Mouse (Mus musculus): ENCODE data around the gene Klhl30. TPM values are rescaled to one million over a fixed set of nuclear protein-coding genes. Genes with fewer than 3 reads are reported as not detected.

Klhl30 gene
- polyA plus RNA-seq, 1 experiment from 2014 or later = 0.25 TPM

GRCm38 (mm10) chr1:91324646-91325045 lies 26.2 kb upstream of the Klhl30 start:
- Histone ChIP-seq H3K27ac (no peak overlapping the region), H3K9me3 (ENCODE audit: control insufficient read depth, low read length) (no peaks in the 10 kb centered on the region)

GRCm38 (mm10) chr1:91325488-91326042 lies 25.3 kb upstream of the Klhl30 start:
- no peaks in the 10 kb centered on the region for H3K27me3 ChIP-seq (ENCODE audit: control insufficient read depth, insufficient read depth, low read length)
- no peak overlapping the region for H3K4me3 ChIP-seq (replicated peaks; ENCODE audit: low read length)
- no peak overlapping the region for H3K27ac ChIP-seq
- no peak for DNase-seq (ENCODE audit: low spot score)
- no peak for ATAC-seq (ENCODE audit: low FRiP score)
- no peaks in the 10 kb centered on the region for H3K4me1 ChIP-seq (replicated peaks; ENCODE audit: control insufficient read depth, insufficient read depth, low read length)
- no peak overlapping the region for H3K9ac ChIP-seq
- no peaks in the 10 kb centered on the region for H3K36me3 ChIP-seq (replicated peaks; ENCODE audit: control insufficient read depth, insufficient read depth)
- 76% methylated on average over 4 of the region's 4 CpGs for WGBS
- no peaks in the 10 kb centered on the region for H3K9me3 ChIP-seq (ENCODE audit: control insufficient read depth, low read length)
- H3K4me2 ChIP-seq (replicated peaks) = no peak overlapping the region

More at GRCm38 (mm10) chr1:91324646-91325045, 26.2 kb upstream of the Klhl30 start:
- no peak for DNase-seq (ENCODE audit: low spot score)
- Histone ChIP-seq H3K4me3 (replicated peaks; ENCODE audit: low read length) (no peak overlapping the region), H3K36me3 (replicated peaks; ENCODE audit: control insufficient read depth, insufficient read depth) (no peaks in the 10 kb centered on the region), H3K4me1 (replicated peaks; ENCODE audit: control insufficient read depth, insufficient read depth, low read length) (no peaks in the 10 kb centered on the region), H3K4me2 (replicated peaks) (no peak overlapping the region), H3K9ac (no peak overlapping the region), H3K27me3 (ENCODE audit: control insufficient read depth, insufficient read depth, low read length) (no peaks in the 10 kb centered on the region)
- no peak for ATAC-seq (ENCODE audit: low FRiP score)
- 63% methylated on average over 2 of the region's 2 CpGs for WGBS

- ATAC-seq (ENCODE audit: low FRiP score) = no peak
- Histone ChIP-seq H3K27ac (no peak overlapping the region), H3K4me1 (replicated peaks; ENCODE audit: control insufficient read depth, insufficient read depth, low read length) (no peaks in the 10 kb centered on the region), H3K9me3 (ENCODE audit: control insufficient read depth, low read length) (no peaks in the 10 kb centered on the region), H3K9ac (no peak overlapping the region), H3K4me3 (replicated peaks; ENCODE audit: low read length) (no peak overlapping the region), H3K27me3 (ENCODE audit: control insufficient read depth, insufficient read depth, low read length) (no peaks in the 10 kb centered on the region), H3K36me3 (replicated peaks; ENCODE audit: control insufficient read depth, insufficient read depth) (no peaks in the 10 kb centered on the region), H3K4me2 (replicated peaks) (no peak overlapping the region)
- DNase-seq (ENCODE audit: low spot score) = no peak
- WGBS = 58% methylated on average over 4 of the region's 4 CpGs
Observed at GRCm38 (mm10) chr1:91332102-91332501, 18.7 kb upstream of the Klhl30 start.

- Histone ChIP-seq H3K9me3 (ENCODE audit: control insufficient read depth, low read length) (no peaks in the 10 kb centered on the region), H3K9ac (no peak overlapping the region), H3K4me3 (replicated peaks; ENCODE audit: low read length) (no peak overlapping the region), H3K36me3 (replicated peaks; ENCODE audit: control insufficient read depth, insufficient read depth) (no peaks in the 10 kb centered on the region), H3K27me3 (ENCODE audit: control insufficient read depth, insufficient read depth, low read length) (no peaks in the 10 kb centered on the region), H3K27ac (no peak overlapping the region), H3K4me2 (replicated peaks) (no peak overlapping the region), H3K4me1 (replicated peaks; ENCODE audit: control insufficient read depth, insufficient read depth, low read length) (no peaks in the 10 kb centered on the region)
- no peak for DNase-seq (ENCODE audit: low spot score)
- no peak for ATAC-seq (ENCODE audit: low FRiP score)
Observed at GRCm38 (mm10) chr1:91333582-91333981, 17.2 kb upstream of the Klhl30 start.

GRCm38 (mm10) chr1:91337355-91337754 lies 13.5 kb upstream of the Klhl30 start:
- Histone ChIP-seq H3K9ac (no peak overlapping the region), H3K4me2 (replicated peaks) (no peak overlapping the region), H3K4me1 (replicated peaks; ENCODE audit: control insufficient read depth, insufficient read depth, low read length) (no peaks in the 10 kb centered on the region), H3K36me3 (replicated peaks; ENCODE audit: control insufficient read depth, insufficient read depth) (no peaks in the 10 kb centered on the region), H3K4me3 (replicated peaks; ENCODE audit: low read length) (no peak overlapping the region), H3K27me3 (ENCODE audit: control insufficient read depth, insufficient read depth, low read length) (no peaks in the 10 kb centered on the region), H3K9me3 (ENCODE audit: control insufficient read depth, low read length) (no peaks in the 10 kb centered on the region), H3K27ac (no peak overlapping the region)
- 94% methylated on average over 7 of the region's 7 CpGs for WGBS
- no peak for DNase-seq (ENCODE audit: low spot score)
- no peak for ATAC-seq (ENCODE audit: low FRiP score)

GRCm38 (mm10) chr1:91344001-91344400 lies 6.8 kb upstream of the Klhl30 start:
- H3K9me3 ChIP-seq (ENCODE audit: control insufficient read depth, low read length) = no peaks in the 10 kb centered on the region

GRCm38 (mm10) chr1:91344921-91345685 lies 5.7 kb upstream of the Klhl30 start:
- WGBS = 2% methylated on average over 68 of the region's 68 CpGs
- Histone ChIP-seq H3K4me2 (replicated peaks) (peak overlapping the region; percentile 60), H3K27ac (no peak overlapping the region), H3K9me3 (ENCODE audit: control insufficient read depth, low read length) (no peaks in the 10 kb centered on the region), H3K36me3 (replicated peaks; ENCODE audit: control insufficient read depth, insufficient read depth) (no peaks in the 10 kb centered on the region), H3K4me1 (replicated peaks; ENCODE audit: control insufficient read depth, insufficient read depth, low read length) (0 out of 2 replicates have a peak, but pooled peaks cover 12% of the 10 kb centered on the region), H3K27me3 (ENCODE audit: control insufficient read depth, insufficient read depth, low read length) (peaks cover 40% of the 10 kb centered on the region), H3K9ac (peak overlapping the region; percentile 43), H3K4me3 (replicated peaks; ENCODE audit: low read length) (peak overlapping the region; percentile 31)
- ATAC-seq (ENCODE audit: low FRiP score) (peak; percentile 22), DNase-seq (ENCODE audit: low spot score) (peak; percentile 47)

More at GRCm38 (mm10) chr1:91344001-91344400, 6.8 kb upstream of the Klhl30 start:
- Histone ChIP-seq H3K4me1 (replicated peaks; ENCODE audit: control insufficient read depth, insufficient read depth, low read length) (0 out of 2 replicates have a peak, but pooled peaks cover 12% of the 10 kb centered on the region), H3K9ac (no peak overlapping the region), H3K36me3 (replicated peaks; ENCODE audit: control insufficient read depth, insufficient read depth) (no peaks in the 10 kb centered on the region), H3K27ac (no peak overlapping the region), H3K27me3 (ENCODE audit: control insufficient read depth, insufficient read depth, low read length) (peaks cover 40% of the 10 kb centered on the region), H3K4me2 (replicated peaks) (no peak overlapping the region), H3K4me3 (replicated peaks; ENCODE audit: low read length) (no peak overlapping the region)
- 78% methylated on average over 3 of the region's 3 CpGs for WGBS
- DNase-seq (ENCODE audit: low spot score) = no peak
- no peak for ATAC-seq (ENCODE audit: low FRiP score)

- no peaks in the 10 kb centered on the region for H3K36me3 ChIP-seq (replicated peaks; ENCODE audit: control insufficient read depth, insufficient read depth)
- 0 out of 2 replicates have a peak, but pooled peaks cover 12% of the 10 kb centered on the region for H3K4me1 ChIP-seq (replicated peaks; ENCODE audit: control insufficient read depth, insufficient read depth, low read length)
- no peak overlapping the region for H3K9ac ChIP-seq
- no peak overlapping the region for H3K4me2 ChIP-seq (replicated peaks)
- H3K27me3 ChIP-seq (ENCODE audit: control insufficient read depth, insufficient read depth, low read length) = peaks cover 40% of the 10 kb centered on the region
- ATAC-seq (ENCODE audit: low FRiP score) (peak; percentile 72; the same call in 1 of the 2 replicates), DNase-seq (ENCODE audit: low spot score) (peak; percentile 74)
- no peak overlapping the region for H3K4me3 ChIP-seq (replicated peaks; ENCODE audit: low read length)
- no peak overlapping the region for H3K27ac ChIP-seq
- no peaks in the 10 kb centered on the region for H3K9me3 ChIP-seq (ENCODE audit: control insufficient read depth, low read length)
- WGBS = 34% methylated on average over 3 of the region's 3 CpGs
Observed at GRCm38 (mm10) chr1:91346892-91347291, 3.9 kb upstream of the Klhl30 start.

GRCm38 (mm10) chr1:91351249-91351648 lies 433 bp downstream of the Klhl30 start:
- H3K4me1 ChIP-seq (replicated peaks; ENCODE audit: control insufficient read depth, insufficient read depth, low read length) = no peaks in the 10 kb centered on the region
- no peak overlapping the region for H3K27ac ChIP-seq
- H3K9ac ChIP-seq = no peak overlapping the region
- H3K27me3 ChIP-seq (ENCODE audit: control insufficient read depth, insufficient read depth, low read length) = peaks cover 6% of the 10 kb centered on the region
- 73% methylated on average over 3 of the region's 3 CpGs for WGBS
- H3K36me3 ChIP-seq (replicated peaks; ENCODE audit: control insufficient read depth, insufficient read depth) = no peaks in the 10 kb centered on the region
- no peak for DNase-seq (ENCODE audit: low spot score)
- H3K4me2 ChIP-seq (replicated peaks) = no peak overlapping the region
- H3K4me3 ChIP-seq (replicated peaks; ENCODE audit: low read length) = no peak overlapping the region
- no peak for ATAC-seq (ENCODE audit: low FRiP score)
- no peaks in the 10 kb centered on the region for H3K9me3 ChIP-seq (ENCODE audit: control insufficient read depth, low read length)

Measured in hindbrain, embryonic 14.5 days (tissue).